Mouse (Mus musculus) midbrain, embryonic 14.5 days (tissue): Measurements from ENCODE around the gene Crabp1. TPM values are rescaled to one million over a fixed set of nuclear protein-coding genes. Genes with fewer than 3 reads are reported as not detected.

Experiments
- ATAC-seq: fragments of 200-750 bp; cut with Nextera tagmentation; 2 replicates; pipeline ENCODE4 v1.8.0; 2017; ENCODE audit warnings: moderate number of reproducible peaks, moderate library complexity; ENCODE audit not compliant: low FRiP score, low TSS enrichment
- DNase-seq: peaks from one replicate; pipeline ENCODE4 v3.0.0-alpha.2; 2015
- H3K27ac ChIP-seq: fragments of 300-500 bp; sonication (generic); replicated peaks from 2 replicates; pipeline ENCODE4 v1.5.1; 2014; ENCODE audit warnings: mild to moderate bottlenecking, low read depth, low read length, moderate library complexity
- H3K27me3 ChIP-seq: fragments of 300-500 bp; sonication (generic); 2 replicates; pipeline ENCODE4 v1.6.1; 2014; ENCODE audit warnings: low read length, control low read depth, mixed read lengths; ENCODE audit not compliant: control insufficient read depth, insufficient read depth
- H3K36me3 ChIP-seq: fragments of 300-500 bp; sonication (generic); 2 replicates; pipeline ENCODE4 v1.6.1; 2014; ENCODE audit warnings: low read length, control low read depth; ENCODE audit not compliant: control insufficient read depth, insufficient read depth
- H3K4me1 ChIP-seq: fragments of 300-500 bp; sonication (generic); 2 replicates; pipeline ENCODE4 v1.6.1; 2014; ENCODE audit warnings: mild to moderate bottlenecking, antibody characterized with exemption, low read length, control low read depth; ENCODE audit not compliant: control insufficient read depth, insufficient read depth
- H3K4me2 ChIP-seq: fragments of 300-500 bp; sonication (generic); 2 replicates; pipeline ENCODE4 v1.6.1; 2014; ENCODE audit warnings: mild to moderate bottlenecking, low read length, moderate library complexity
- H3K4me3 ChIP-seq: fragments of 300-500 bp; sonication (generic); replicated peaks from 2 replicates; pipeline ENCODE4 v1.5.1; 2014; ENCODE audit warnings: low read depth, low read length
- H3K9ac ChIP-seq: fragments of 300-500 bp; sonication (generic); replicated peaks from 2 replicates; pipeline ENCODE4 v1.6.1; 2014; ENCODE audit warnings: mild to moderate bottlenecking, low read length, moderate library complexity
- H3K9me3 ChIP-seq: fragments of 300-500 bp; sonication (generic); 2 replicates; pipeline ENCODE4 v1.6.1; 2016; ENCODE audit warnings: low read length, control low read depth, mixed read lengths; ENCODE audit not compliant: control insufficient read depth
- WGBS: fragments of 180-500 bp; shearing (Covaris S2); extraction: QIAGEN DNeasy Blood & Tissue Kit; methylation state at CpG from one replicate; pipeline ENCODE4 v1.1.7; 2014; 5-methylcytosine and 5-hydroxymethylcytosine counted together
- polyA plus RNA-seq: library from polyadenylated mRNA; unstranded; fragments of >200 nt; fragmentation: Nextera tagmentation; extraction: Ambion mirVana; gene quantifications from 2 replicates; pipeline ENCODE4 v1.2.1, GENCODE M21; 2014

Crabp1 gene
- polyA plus RNA-seq, 1 experiment from 2014 or later = 35.1 TPM

DNA sequence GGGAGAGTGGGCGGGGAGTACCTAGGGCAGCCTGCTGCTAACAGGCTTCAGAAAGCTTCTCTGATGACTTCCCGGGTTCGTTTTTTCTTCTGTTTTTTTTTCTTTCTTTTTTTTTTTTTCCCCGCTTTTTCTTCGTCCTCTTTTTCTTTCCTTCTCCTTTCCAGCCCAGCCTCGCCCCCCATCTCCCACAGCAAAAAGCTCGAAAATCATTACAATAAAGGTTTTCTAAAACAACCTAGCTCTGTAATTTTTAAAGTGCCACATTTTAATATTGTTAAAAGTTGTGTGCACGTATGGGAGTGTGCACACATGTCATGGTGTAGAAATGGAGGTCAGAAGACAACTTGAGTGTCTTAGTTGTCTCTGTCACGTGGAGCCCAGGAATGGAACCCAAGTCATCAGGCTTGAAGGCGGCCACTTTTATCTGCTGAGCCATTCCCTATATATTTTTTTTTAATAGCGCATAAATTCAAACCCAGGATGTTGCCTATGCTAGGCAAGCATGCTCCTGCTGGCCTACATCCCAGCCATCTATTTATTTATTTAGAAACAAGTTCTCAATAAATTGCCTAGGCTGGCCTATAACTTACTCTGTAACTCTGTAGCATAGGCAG lies 29.8 kb upstream of the Crabp1 start:
- DNase-seq (peak; percentile 15), ATAC-seq (no peak)
- Histone ChIP-seq H3K4me1 (peaks cover 9% of the 10 kb centered on the region), H3K4me3 (peak overlapping the region; percentile 72), H3K4me2 (peak overlapping the region; percentile 71), H3K9ac (peak overlapping the region; percentile 61; the same call in 1 of the 2 replicates), H3K9me3 (no peaks in the 10 kb centered on the region), H3K27ac (peak overlapping the region; percentile 45; the same call in 1 of the 2 replicates), H3K27me3 (no peaks in the 10 kb centered on the region), H3K36me3 (peaks cover 8% of the 10 kb centered on the region; the same call in 1 of the 2 replicates)
- 22% methylated on average over 11 of the region's 11 CpGs for WGBS

GRCm38 (mm10) chr9:54736284-54736701 lies 28.3 kb upstream of the Crabp1 start:
- no peak overlapping the region for H3K9ac ChIP-seq
- WGBS = 20% methylated on average over 9 of the region's 9 CpGs
- H3K4me2 ChIP-seq = no peak overlapping the region
- no peaks in the 10 kb centered on the region for H3K36me3 ChIP-seq
- peak; percentile 89 for DNase-seq
- no peaks in the 10 kb centered on the region for H3K9me3 ChIP-seq
- H3K27ac ChIP-seq = no peak overlapping the region
- H3K4me3 ChIP-seq = no peak overlapping the region
- peaks cover 9% of the 10 kb centered on the region for H3K4me1 ChIP-seq
- H3K27me3 ChIP-seq = no peaks in the 10 kb centered on the region
- ATAC-seq = no peak

DNA sequence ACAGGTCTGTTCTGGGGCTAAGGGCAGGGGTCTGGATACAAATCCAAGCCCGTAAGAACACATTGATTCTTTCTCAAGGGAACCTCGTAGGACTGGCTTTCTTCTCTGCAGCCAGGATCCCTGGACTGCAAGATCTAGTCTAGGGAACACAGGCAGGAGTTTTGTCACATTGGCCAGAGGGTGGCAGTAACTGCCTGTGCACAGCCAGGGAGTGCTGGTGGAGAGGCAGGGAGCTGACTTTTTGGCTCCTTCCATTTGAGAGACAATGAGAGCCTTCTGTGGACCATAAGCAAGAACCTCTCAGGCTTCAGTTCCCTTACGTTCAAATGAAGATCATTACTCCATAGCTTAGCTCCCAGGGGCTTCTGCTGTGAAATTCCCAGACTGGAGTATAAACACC lies 26.2 kb upstream of the Crabp1 start:
- no peak overlapping the region for H3K4me3 ChIP-seq
- H3K4me1 ChIP-seq = peaks cover 5% of the 10 kb centered on the region
- ATAC-seq = no peak
- no peaks in the 10 kb centered on the region for H3K27me3 ChIP-seq
- H3K9ac ChIP-seq = no peak overlapping the region
- no peaks in the 10 kb centered on the region for H3K9me3 ChIP-seq
- no peak overlapping the region for H3K4me2 ChIP-seq
- H3K27ac ChIP-seq = no peak overlapping the region
- no peaks in the 10 kb centered on the region for H3K36me3 ChIP-seq
- DNase-seq = peak; percentile 85
- WGBS = 20% methylated on average over 3 of the region's 3 CpGs

- H3K9ac ChIP-seq = no peak overlapping the region
- no peaks in the 10 kb centered on the region for H3K36me3 ChIP-seq
- no peak for DNase-seq
- 85% methylated on average over 4 of the region's 4 CpGs for WGBS
- no peak overlapping the region for H3K4me2 ChIP-seq
- no peaks in the 10 kb centered on the region for H3K9me3 ChIP-seq
- H3K27me3 ChIP-seq = no peaks in the 10 kb centered on the region
- no peak for ATAC-seq
- H3K4me1 ChIP-seq = peaks cover 4% of the 10 kb centered on the region; the same call in 1 of the 2 replicates
- no peak overlapping the region for H3K27ac ChIP-seq
- no peak overlapping the region for H3K4me3 ChIP-seq
These were observed 20.7 kb upstream of the Crabp1 start for GRCm38 (mm10) chr9:54743891-54744290.

GRCm38 (mm10) chr9:54745740-54746370 lies 18.7 kb upstream of the Crabp1 start:
- 41% methylated on average over 13 of the region's 13 CpGs for WGBS
- H3K27ac ChIP-seq = no peak overlapping the region
- H3K4me3 ChIP-seq = no peak overlapping the region
- H3K4me2 ChIP-seq = no peak overlapping the region
- no peaks in the 10 kb centered on the region for H3K9me3 ChIP-seq
- H3K4me1 ChIP-seq = peaks cover 4% of the 10 kb centered on the region; the same call in 1 of the 2 replicates
- H3K27me3 ChIP-seq = no peaks in the 10 kb centered on the region
- no peak for DNase-seq
- ATAC-seq = no peak
- no peaks in the 10 kb centered on the region for H3K36me3 ChIP-seq
- no peak overlapping the region for H3K9ac ChIP-seq

- Histone ChIP-seq H3K9me3 (no peaks in the 10 kb centered on the region), H3K36me3 (no peaks in the 10 kb centered on the region), H3K27me3 (no peaks in the 10 kb centered on the region), H3K4me3 (no peak overlapping the region), H3K27ac (no peak overlapping the region), H3K9ac (no peak overlapping the region), H3K4me1 (peaks cover 14% of the 10 kb centered on the region), H3K4me2 (no peak overlapping the region)
- DNase-seq (no peak), ATAC-seq (no peak)
- WGBS = 85% methylated on average over 7 of the region's 7 CpGs
These were observed 14.2 kb upstream of the Crabp1 start for GRCm38 (mm10) chr9:54750215-54750981.

GRCm38 (mm10) chr9:54751684-54752083 lies 12.9 kb upstream of the Crabp1 start:
- H3K4me3 ChIP-seq = no peak overlapping the region
- ATAC-seq = no peak
- 95% methylated on average over 2 of the region's 2 CpGs for WGBS
- H3K9ac ChIP-seq = no peak overlapping the region
- no peak for DNase-seq
- H3K9me3 ChIP-seq = no peaks in the 10 kb centered on the region
- H3K4me1 ChIP-seq = peaks cover 9% of the 10 kb centered on the region
- H3K27me3 ChIP-seq = no peaks in the 10 kb centered on the region
- H3K36me3 ChIP-seq = no peaks in the 10 kb centered on the region
- H3K4me2 ChIP-seq = no peak overlapping the region
- H3K27ac ChIP-seq = no peak overlapping the region

GRCm38 (mm10) chr9:54752201-54752943 lies 12.2 kb upstream of the Crabp1 start:
- peak overlapping the region; percentile 11; the same call in 1 of the 2 replicates for H3K4me2 ChIP-seq
- H3K27ac ChIP-seq = peak overlapping the region; percentile 60; the same call in 1 of the 2 replicates
- DNase-seq (peak; percentile 61), ATAC-seq (peak; percentile 20; the same call in 1 of the 2 replicates)
- H3K27me3 ChIP-seq = no peaks in the 10 kb centered on the region
- H3K9me3 ChIP-seq = no peaks in the 10 kb centered on the region
- no peak overlapping the region for H3K9ac ChIP-seq
- no peak overlapping the region for H3K4me3 ChIP-seq
- H3K36me3 ChIP-seq = no peaks in the 10 kb centered on the region
- 22% methylated on average over 21 of the region's 21 CpGs for WGBS
- peaks cover 9% of the 10 kb centered on the region for H3K4me1 ChIP-seq
